In the genomic region with DNA sequence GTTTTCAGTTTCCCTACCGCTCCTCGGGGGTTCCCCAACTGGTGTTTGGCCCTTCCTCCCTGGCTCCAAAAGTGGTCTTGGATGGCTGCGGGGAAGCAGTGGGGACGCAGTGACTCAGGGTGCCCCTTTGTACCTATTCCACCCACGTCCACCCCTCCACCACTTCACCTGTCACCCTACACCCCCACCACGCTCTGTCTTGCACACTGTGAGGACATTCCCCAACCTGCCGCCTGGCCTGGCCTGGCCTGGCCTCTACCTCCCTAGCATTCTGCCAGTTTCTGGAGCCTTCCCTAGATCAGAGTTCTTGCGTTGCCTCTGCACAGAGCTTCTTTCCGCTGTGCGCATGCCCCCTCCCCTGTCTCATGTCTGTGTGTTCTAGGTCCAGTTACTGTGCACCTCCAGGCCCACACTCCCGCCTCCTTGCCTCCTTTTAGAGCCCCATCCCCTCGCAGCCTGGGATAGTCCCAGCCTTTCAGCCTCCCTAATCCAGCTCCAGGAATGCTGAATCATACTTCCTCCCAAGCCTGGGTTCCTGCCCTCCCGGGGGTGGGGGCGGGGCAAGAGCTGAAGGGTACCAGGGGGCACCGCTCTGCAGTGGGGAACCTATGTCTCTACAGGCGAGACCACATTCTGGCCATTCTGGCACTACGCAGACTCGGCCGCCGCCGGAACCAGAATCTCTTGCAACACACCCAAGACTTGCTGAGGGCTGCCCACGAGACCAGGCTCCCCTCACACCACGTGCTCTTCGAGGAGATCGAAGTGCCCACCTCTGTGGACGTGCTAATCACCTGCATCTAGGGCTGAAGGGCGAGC, we compare ENCODE assay signal across 8 mouse cellular contexts. TPM values are rescaled to one million over a fixed set of nuclear protein-coding genes. Genes with fewer than 3 reads are reported as not detected.
DNase-seq lines count a peak whose midpoint lies in the region; ATAC-seq and TF ChIP-seq lines count a peak whose summit lies in the region.

No protein-coding gene starts in this region.

- ATAC-seq in G1E (ENCODE audit: extremely low read depth, insufficient number of reproducible peaks, low FRiP score, poor library complexity, severe bottlenecking) = no peak
- ATAC-seq in granulocyte monocyte progenitor cell, adult 5-6 weeks (replicated peaks; ENCODE audit: poor library complexity, severe bottlenecking) = peak; percentile 61
- 0 out of 2 replicates have a peak, but pooled peaks have one; percentile 5 for ATAC-seq in kidney, embryonic 16.5 days (ENCODE audit: low FRiP score, low TSS enrichment)
- ATAC-seq in megakaryocyte, adult 5-6 weeks (ENCODE audit: poor library complexity, severe bottlenecking) = peak; percentile 28

- peak overlapping the region; percentile 40; the same call in 1 of the 2 replicates for H3K4me3 ChIP-seq in G1E (ENCODE audit: low read depth, low read length)
- H3K4me3 ChIP-seq in kidney, embryonic 16.5 days (ENCODE audit: low read length) = peak overlapping the region; percentile 48

- WGBS in kidney, embryonic 16.5 days = 15% methylated on average over 27 of the region's 27 CpGs

- peak overlapping the region; percentile 68 for H3K9ac ChIP-seq in kidney, embryonic 16.5 days (replicated peaks; ENCODE audit: low read length)

- H3K4me2 ChIP-seq in kidney, embryonic 16.5 days (replicated peaks; ENCODE audit: low read depth, low read length) = peak overlapping the region; percentile 70

- H3K4me1 ChIP-seq in G1E (ENCODE audit: insufficient read depth, low read depth, low read length) = peaks cover 83% of the 10 kb centered on the region
- H3K4me1 ChIP-seq in kidney, embryonic 16.5 days (ENCODE audit: insufficient read depth, low read length) = peaks cover 82% of the 10 kb centered on the region

- H3K36me3 ChIP-seq in G1E (replicated peaks) = no peaks in the 10 kb centered on the region
- no peaks in the 10 kb centered on the region for H3K36me3 ChIP-seq in kidney, embryonic 16.5 days (ENCODE audit: insufficient read depth, low read length)

- TF ChIP-seq CTCF in G1E (IDR thresholded peaks at IDR 0.05; ENCODE audit: low read depth, low read length) = no peak

- peak overlapping the region; percentile 92 for H3K27ac ChIP-seq in kidney, embryonic 16.5 days (ENCODE audit: low read length)

- peaks cover 13% of the 10 kb centered on the region for H3K27me3 ChIP-seq in G1E (ENCODE audit: insufficient read depth, low read length)
- peaks cover 14% of the 10 kb centered on the region for H3K27me3 ChIP-seq in kidney, embryonic 16.5 days (ENCODE audit: insufficient read depth, low read length)

- DNase-seq in 3134 (ENCODE audit: extremely low read depth, insufficient read length, low spot score) (peak; percentile 84), G1E (ENCODE audit: low spot score) (no peak), MN1 (ENCODE audit: low spot score) (no peak)
- DNase-seq in right cerebral cortex, postnatal 14 days = no peak
- DNase-seq in layer of hippocampus, adult 9-10 months (ENCODE audit: low spot score) = no peak

- H3K9me3 ChIP-seq in G1E (replicated peaks) = peaks cover 4% of the 10 kb centered on the region; the same call in 1 of the 2 replicates
- H3K9me3 ChIP-seq in kidney, embryonic 16.5 days (ENCODE audit: low read length) = no peaks in the 10 kb centered on the region

RNA-seq across cellular contexts. Expression of a gene that starts 12.0 kb away (rescaled TPM):
- total RNA-seq in G1E (2014; fragmentation: Nextera tagmentation) (82.1 and 94.7 TPM in 2 replicates), G1E (2017) (83.6 and 101 TPM in 2 replicates)
- 66.3 and 123 TPM in 2 replicates for polyA plus RNA-seq in G1E (2012)
- total RNA-seq in granulocyte monocyte progenitor cell, adult 5-6 weeks (2014; fragmentation: Nextera tagmentation) = 28.6 and 30.4 TPM in 2 replicates
- 27.4 and 56.1 TPM in 2 replicates for total RNA-seq in granulocyte monocyte progenitor cell, adult 5-6 weeks (2017)
- 21.7 and 24.3 TPM in 2 replicates for polyA plus RNA-seq in kidney, embryonic 16.5 days (2015; fragmentation: Nextera tagmentation; extraction: Ambion mirVana)
- 42.7 and 43.7 TPM in 2 replicates for total RNA-seq in megakaryocyte, adult 5-6 weeks (2015)
- 81.0 and 109 TPM in 2 replicates for total RNA-seq in megakaryocyte, adult 5-6 weeks (2017)

RNA-seq across cellular contexts. Expression of a gene that starts 13.4 kb away (rescaled TPM):
- not detected in 2 replicates for total RNA-seq in G1E (2014; fragmentation: Nextera tagmentation)
- total RNA-seq in G1E (2017) = 0.27 TPM in 1 of 2 replicates, not detected in the other
- not detected in 2 replicates for polyA plus RNA-seq in G1E (2012)
- total RNA-seq in granulocyte monocyte progenitor cell, adult 5-6 weeks (2014; fragmentation: Nextera tagmentation) = not detected in 2 replicates
- total RNA-seq in granulocyte monocyte progenitor cell, adult 5-6 weeks (2017) = 0.26 TPM in 1 of 2 replicates, not detected in the other
- polyA plus RNA-seq in kidney, embryonic 16.5 days (2015; fragmentation: Nextera tagmentation; extraction: Ambion mirVana) = 19.4 and 19.9 TPM in 2 replicates
- total RNA-seq in megakaryocyte, adult 5-6 weeks (2015) = 0.39 and 1.1 TPM in 2 replicates
- 0.29 TPM in 1 of 2 replicates, not detected in the other for total RNA-seq in megakaryocyte, adult 5-6 weeks (2017)

RNA-seq across cellular contexts. Expression of a gene that starts 23.6 kb away (rescaled TPM):
- total RNA-seq in G1E (2014; fragmentation: Nextera tagmentation) (not detected in 2 replicates), G1E (2017) (not detected in 2 replicates)
- polyA plus RNA-seq in G1E (2012) = not detected in 2 replicates
- not detected in 2 replicates for total RNA-seq in granulocyte monocyte progenitor cell, adult 5-6 weeks (2014; fragmentation: Nextera tagmentation)
- total RNA-seq in granulocyte monocyte progenitor cell, adult 5-6 weeks (2017) = not detected in 2 replicates
- polyA plus RNA-seq in kidney, embryonic 16.5 days (2015; fragmentation: Nextera tagmentation; extraction: Ambion mirVana) = 4.6 and 5.5 TPM in 2 replicates
- not detected in 2 replicates for total RNA-seq in megakaryocyte, adult 5-6 weeks (2015)
- total RNA-seq in megakaryocyte, adult 5-6 weeks (2017) = not detected in 2 replicates

RNA-seq across cellular contexts. Expression of a gene that starts 52.7 kb away (rescaled TPM):
- total RNA-seq in G1E (2014; fragmentation: Nextera tagmentation) (not detected in 2 replicates), G1E (2017) (not detected in 2 replicates)
- polyA plus RNA-seq in G1E (2012) = not detected in 2 replicates
- 5.6 and 8.1 TPM in 2 replicates for total RNA-seq in granulocyte monocyte progenitor cell, adult 5-6 weeks (2014; fragmentation: Nextera tagmentation)
- 4.8 and 8.6 TPM in 2 replicates for total RNA-seq in granulocyte monocyte progenitor cell, adult 5-6 weeks (2017)
- polyA plus RNA-seq in kidney, embryonic 16.5 days (2015; fragmentation: Nextera tagmentation; extraction: Ambion mirVana) = 40.6 and 45.2 TPM in 2 replicates
- 22.0 and 24.6 TPM in 2 replicates for total RNA-seq in megakaryocyte, adult 5-6 weeks (2015)
- 12.4 and 14.2 TPM in 2 replicates for total RNA-seq in megakaryocyte, adult 5-6 weeks (2017)

RNA-seq across cellular contexts. Expression of a gene that starts 55.4 kb away (rescaled TPM):
- total RNA-seq in G1E (2014; fragmentation: Nextera tagmentation) = not detected in 2 replicates
- total RNA-seq in G1E (2017) = 0.11 TPM in 1 of 2 replicates, not detected in the other
- polyA plus RNA-seq in G1E (2012) = not detected in 2 replicates
- not detected in 2 replicates for total RNA-seq in granulocyte monocyte progenitor cell, adult 5-6 weeks (2014; fragmentation: Nextera tagmentation)
- not detected in 2 replicates for total RNA-seq in granulocyte monocyte progenitor cell, adult 5-6 weeks (2017)
- polyA plus RNA-seq in kidney, embryonic 16.5 days (2015; fragmentation: Nextera tagmentation; extraction: Ambion mirVana) = 78.6 and 84.8 TPM in 2 replicates
- not detected in 2 replicates for total RNA-seq in megakaryocyte, adult 5-6 weeks (2015)
- total RNA-seq in megakaryocyte, adult 5-6 weeks (2017) = not detected in 2 replicates
